Mouse (Mus musculus) midbrain, embryonic 12.5 days (tissue): Measurements from ENCODE around the gene Git2. TPM values are rescaled to one million over a fixed set of nuclear protein-coding genes. Genes with fewer than 3 reads are reported as not detected.

Experiments used
- ATAC-seq: fragments of 200-750 bp; cut with Nextera tagmentation; 2 replicates; pipeline ENCODE4 v1.8.0; 2017; ENCODE audit warnings: low read depth, moderate TSS enrichment, moderate library complexity; ENCODE audit not compliant: low FRiP score
- H3K27ac ChIP-seq: fragments of 300-500 bp; sonication (generic); replicated peaks from 2 replicates; pipeline ENCODE4 v1.5.1; 2016; ENCODE audit warnings: mild to moderate bottlenecking
- H3K27me3 ChIP-seq: fragments of 300-500 bp; sonication (generic); 2 replicates; pipeline ENCODE4 v1.6.1; 2016; ENCODE audit warnings: mild to moderate bottlenecking
- H3K36me3 ChIP-seq: fragments of 300-500 bp; sonication (generic); 2 replicates; pipeline ENCODE4 v1.6.1; 2016
- H3K4me1 ChIP-seq: fragments of 300-500 bp; sonication (generic); 2 replicates; pipeline ENCODE4 v1.6.1; 2016
- H3K4me2 ChIP-seq: fragments of 300-500 bp; sonication (generic); replicated peaks from 2 replicates; pipeline ENCODE4 v1.6.1; 2016; ENCODE audit warnings: mild to moderate bottlenecking, moderate library complexity
- H3K4me3 ChIP-seq: fragments of 300-500 bp; sonication (generic); 2 replicates; pipeline ENCODE4 v1.5.1; 2016; ENCODE audit warnings: mild to moderate bottlenecking
- H3K9ac ChIP-seq: fragments of 300-500 bp; sonication (generic); replicated peaks from 2 replicates; pipeline ENCODE4 v1.6.1; 2016; ENCODE audit warnings: mild to moderate bottlenecking, moderate library complexity
- H3K9me3 ChIP-seq: fragments of 300-500 bp; sonication (generic); 2 replicates; pipeline ENCODE4 v1.6.1; 2016; ENCODE audit warnings: mild to moderate bottlenecking
- WGBS: fragments of 180-500 bp; shearing (Covaris S2); methylation state at CpG from one replicate; pipeline ENCODE4 v1.1.7; 2016; 5-methylcytosine and 5-hydroxymethylcytosine counted together
- polyA plus RNA-seq: library from polyadenylated mRNA; unstranded; fragments of >200 nt; fragmentation: Nextera tagmentation; extraction: Ambion mirVana; gene quantifications from 2 replicates; pipeline ENCODE4 v1.2.1, GENCODE M21; 2016

Git2 gene
- polyA plus RNA-seq, 1 experiment from 2014 or later = 48.4 TPM

- Histone ChIP-seq H3K4me2 (peak overlapping the region; percentile 85), H3K4me3 (peak overlapping the region; percentile 88), H3K27ac (peak overlapping the region; percentile 91), H3K27me3 (no peaks in the 10 kb centered on the region), H3K4me1 (peaks cover 37% of the 10 kb centered on the region), H3K9me3 (no peaks in the 10 kb centered on the region), H3K9ac (peak overlapping the region; percentile 99), H3K36me3 (no peaks in the 10 kb centered on the region)
- ATAC-seq = 0 out of 2 replicates have a peak, but pooled peaks have one; percentile 7
- 4% methylated on average over 11 of the region's 11 CpGs for WGBS
These were observed 1.5 kb downstream of the Git2 start for GRCm38 (mm10) chr5:114773780-114774179.

- peak; percentile 75 for ATAC-seq
- Histone ChIP-seq H3K4me2 (peak overlapping the region; percentile 85), H3K36me3 (no peaks in the 10 kb centered on the region), H3K9ac (peak overlapping the region; percentile 99), H3K9me3 (no peaks in the 10 kb centered on the region), H3K27me3 (no peaks in the 10 kb centered on the region), H3K4me3 (peak overlapping the region; percentile 88), H3K27ac (peak overlapping the region; percentile 91), H3K4me1 (peaks cover 37% of the 10 kb centered on the region)
- WGBS = under 1% methylated on average over 40 of the region's 52 CpGs
These were observed 2.1 kb downstream of the Git2 start for GRCm38 (mm10) chr5:114773211-114773710.

DNA sequence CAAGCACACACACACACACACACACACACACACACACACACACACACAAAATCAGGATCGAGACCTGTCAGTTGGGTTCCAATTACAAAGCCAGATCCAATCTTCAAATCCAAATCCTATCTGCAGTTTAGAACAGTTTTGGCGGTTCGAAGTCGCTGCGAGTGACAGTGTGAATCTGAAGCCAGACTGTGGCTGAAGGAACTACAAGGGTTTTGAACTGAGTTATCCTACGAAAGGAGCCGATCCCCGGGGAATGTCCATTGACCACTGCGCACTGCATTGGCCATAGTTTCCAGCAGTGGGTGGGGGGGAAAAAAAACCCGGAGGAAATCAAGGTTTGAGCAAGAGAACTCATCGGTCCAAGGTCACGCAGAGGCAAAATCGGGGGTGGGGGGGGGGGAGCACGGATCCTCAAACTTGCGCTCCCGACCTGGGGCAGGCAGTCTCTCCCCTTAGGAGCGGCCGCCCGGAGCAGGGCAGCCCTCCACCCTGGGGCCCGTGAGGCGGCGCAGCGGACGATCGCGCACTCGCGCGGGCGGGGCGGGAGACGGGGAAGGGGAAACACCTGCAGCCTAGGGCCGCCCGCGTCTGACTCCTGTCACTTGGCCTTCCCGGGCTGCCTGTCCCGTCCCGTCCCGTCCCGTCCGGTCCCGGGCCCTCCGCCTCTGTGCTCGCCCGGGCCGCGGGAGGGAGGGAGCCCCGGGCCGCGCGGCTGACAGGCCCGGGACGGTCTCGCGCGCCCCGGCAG is 2.7 kb downstream of the Git2 start:
- 2% methylated on average over 36 of the region's 57 CpGs for WGBS
- H3K27ac ChIP-seq = peak overlapping the region; percentile 73
- ATAC-seq = peak; percentile 66
- peaks cover 37% of the 10 kb centered on the region for H3K4me1 ChIP-seq
- peak overlapping the region; percentile 85 for H3K4me2 ChIP-seq
- peak overlapping the region; percentile 88 for H3K4me3 ChIP-seq
- H3K9me3 ChIP-seq = no peaks in the 10 kb centered on the region
- peak overlapping the region; percentile 99 for H3K9ac ChIP-seq
- H3K36me3 ChIP-seq = no peaks in the 10 kb centered on the region
- no peaks in the 10 kb centered on the region for H3K27me3 ChIP-seq

- peak overlapping the region; percentile 88; the same call in 1 of the 2 replicates for H3K4me3 ChIP-seq
- H3K9ac ChIP-seq = no peak overlapping the region
- peaks cover 35% of the 10 kb centered on the region for H3K4me1 ChIP-seq
- H3K4me2 ChIP-seq = peak overlapping the region; percentile 85
- ATAC-seq = no peak
- H3K27me3 ChIP-seq = no peaks in the 10 kb centered on the region
- no peaks in the 10 kb centered on the region for H3K36me3 ChIP-seq
- WGBS = 84% methylated on average over 8 of the region's 8 CpGs
- H3K9me3 ChIP-seq = no peaks in the 10 kb centered on the region
- no peak overlapping the region for H3K27ac ChIP-seq
These were observed 3.5 kb downstream of the Git2 start for GRCm38 (mm10) chr5:114771796-114772195.

DNA sequence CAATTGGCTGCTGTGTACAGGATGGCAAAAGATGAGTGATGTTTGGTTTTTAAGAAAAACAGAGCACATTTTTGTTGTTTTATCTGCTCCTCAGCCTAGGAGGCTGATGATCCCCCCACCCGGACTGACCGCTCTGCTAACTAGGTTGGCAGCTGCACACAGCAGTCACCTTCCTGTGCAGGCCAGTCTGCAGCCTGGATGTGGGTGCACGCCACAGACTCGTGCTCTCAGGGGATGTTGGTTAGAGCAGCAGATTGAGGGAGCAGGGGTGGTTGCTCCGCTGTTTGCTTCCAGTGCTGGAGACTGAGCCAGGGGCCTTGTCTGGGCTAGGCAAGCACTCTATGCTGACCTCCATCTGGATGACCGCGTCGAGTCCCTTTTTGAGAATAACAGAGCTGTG is 5.5 kb downstream of the Git2 start:
- Histone ChIP-seq H3K27me3 (no peaks in the 10 kb centered on the region), H3K9ac (no peak overlapping the region), H3K27ac (no peak overlapping the region), H3K9me3 (no peaks in the 10 kb centered on the region), H3K4me1 (peaks cover 21% of the 10 kb centered on the region), H3K4me3 (no peak overlapping the region), H3K4me2 (no peak overlapping the region), H3K36me3 (peaks cover 10% of the 10 kb centered on the region)
- 92% methylated on average over 8 of the region's 8 CpGs for WGBS
- no peak for ATAC-seq

DNA sequence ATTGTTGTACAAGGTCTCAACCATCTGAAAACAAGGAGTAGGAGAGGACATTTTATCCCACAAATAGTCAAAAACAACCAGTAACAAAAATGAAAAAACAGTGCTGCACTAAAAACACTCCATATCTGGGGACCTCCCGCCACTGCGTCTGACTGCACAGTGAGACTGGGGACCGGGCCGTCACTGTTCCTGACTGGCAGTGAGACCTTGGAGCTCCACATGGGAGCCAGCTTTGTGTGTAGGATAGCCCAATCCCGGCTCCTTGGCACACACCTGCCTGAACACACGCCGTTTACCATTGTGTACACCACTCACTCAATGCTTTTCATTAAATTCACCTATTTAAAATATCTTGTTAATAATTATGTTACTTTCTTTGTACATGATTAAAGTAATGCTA is 8.1 kb downstream of the Git2 start:
- Histone ChIP-seq H3K9ac (no peak overlapping the region), H3K4me3 (no peak overlapping the region), H3K27ac (no peak overlapping the region), H3K36me3 (peaks cover 36% of the 10 kb centered on the region), H3K4me2 (no peak overlapping the region), H3K9me3 (no peaks in the 10 kb centered on the region), H3K4me1 (peaks cover 17% of the 10 kb centered on the region), H3K27me3 (no peaks in the 10 kb centered on the region)
- WGBS = 92% methylated on average over 7 of the region's 7 CpGs
- no peak for ATAC-seq

DNA sequence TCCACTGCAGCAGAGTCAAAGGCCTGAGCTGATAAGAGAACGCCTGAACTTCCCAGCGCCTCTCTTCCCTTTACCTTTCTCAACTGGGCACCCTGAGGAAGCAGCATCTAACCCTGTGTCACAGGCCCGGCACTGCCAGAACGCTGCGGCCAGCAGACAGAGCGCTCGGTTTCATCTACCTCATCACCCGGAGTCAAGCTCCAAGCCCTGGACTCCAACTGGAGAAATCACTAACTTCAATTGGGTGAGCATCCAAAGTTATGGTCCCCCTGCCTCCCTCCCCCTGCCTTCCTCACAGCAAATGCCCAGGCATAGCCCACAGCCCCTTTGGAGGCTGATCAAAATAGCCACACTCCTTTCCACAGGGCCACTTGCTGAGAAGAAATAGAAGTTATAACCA is 8.6 kb downstream of the Git2 start:
- H3K9me3 ChIP-seq = no peaks in the 10 kb centered on the region
- H3K27me3 ChIP-seq = no peaks in the 10 kb centered on the region
- H3K27ac ChIP-seq = no peak overlapping the region
- ATAC-seq = no peak
- H3K4me3 ChIP-seq = no peak overlapping the region
- no peak overlapping the region for H3K4me2 ChIP-seq
- H3K4me1 ChIP-seq = peaks cover 12% of the 10 kb centered on the region
- 0 out of 2 replicates have a peak overlapping the region, but pooled peaks have one; percentile 11 for H3K9ac ChIP-seq
- peaks cover 41% of the 10 kb centered on the region for H3K36me3 ChIP-seq
- WGBS = 93% methylated on average over 8 of the region's 8 CpGs

DNA sequence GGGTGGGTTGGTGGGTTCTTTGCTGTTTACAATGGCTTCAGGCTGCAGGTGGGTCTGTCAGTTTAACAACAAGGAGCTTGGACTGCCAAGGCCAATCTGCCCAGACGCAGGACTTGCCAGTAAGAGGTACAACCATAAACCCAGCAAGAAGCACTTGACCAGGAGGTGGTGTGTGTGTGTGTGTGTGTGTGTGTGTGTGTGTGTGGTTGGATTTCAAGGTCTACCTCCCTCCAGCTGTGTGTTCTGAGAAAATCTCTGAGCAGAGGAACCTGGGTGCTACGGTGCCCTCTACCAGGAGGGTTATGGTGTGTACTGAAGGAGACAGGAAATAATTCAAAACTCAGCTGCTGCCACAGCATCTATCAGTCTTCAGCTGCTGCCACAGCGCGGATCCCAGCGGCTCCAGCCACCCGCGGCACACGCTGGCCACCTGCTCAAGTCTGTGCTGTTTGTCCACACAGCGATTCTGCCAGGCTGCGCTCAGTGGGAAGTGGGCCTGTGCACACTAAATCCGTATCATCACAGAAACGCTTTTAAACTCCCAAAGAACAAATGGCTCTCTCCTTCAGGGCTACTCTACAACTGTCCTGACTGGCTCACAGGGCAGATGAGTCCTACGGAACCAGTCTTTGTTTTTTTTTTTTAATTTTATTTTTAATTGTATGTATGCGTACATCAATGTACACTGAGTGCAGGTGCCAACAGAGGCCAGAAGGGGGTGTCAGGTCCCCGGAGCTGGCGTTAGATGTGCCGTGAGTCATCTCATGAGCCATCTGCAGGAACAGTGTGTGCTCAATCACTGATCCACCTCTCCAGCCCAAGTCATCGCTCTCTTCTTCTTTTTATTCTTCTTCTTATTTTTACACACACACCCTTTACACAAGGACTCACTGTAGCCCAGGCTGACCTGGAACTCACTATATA is 10.2 kb downstream of the Git2 start:
- Histone ChIP-seq H3K4me2 (no peak overlapping the region), H3K4me3 (no peak overlapping the region), H3K27me3 (no peaks in the 10 kb centered on the region), H3K9ac (no peak overlapping the region), H3K9me3 (no peaks in the 10 kb centered on the region), H3K27ac (peak overlapping the region; percentile 1; the same call in 1 of the 2 replicates), H3K4me1 (peaks cover 3% of the 10 kb centered on the region; the same call in 1 of the 2 replicates), H3K36me3 (peaks cover 54% of the 10 kb centered on the region)
- no peak for ATAC-seq
- 90% methylated on average over 18 of the region's 18 CpGs for WGBS

- no peaks in the 10 kb centered on the region for H3K9me3 ChIP-seq
- peaks cover 67% of the 10 kb centered on the region for H3K36me3 ChIP-seq
- H3K9ac ChIP-seq = no peak overlapping the region
- no peaks in the 10 kb centered on the region for H3K27me3 ChIP-seq
- H3K4me3 ChIP-seq = no peak overlapping the region
- WGBS = 93% methylated on average over 8 of the region's 8 CpGs
- H3K4me2 ChIP-seq = no peak overlapping the region
- H3K4me1 ChIP-seq = no peaks in the 10 kb centered on the region
- 0 out of 2 replicates have a peak overlapping the region, but pooled peaks have one; percentile 20 for H3K27ac ChIP-seq
- no peak for ATAC-seq
These were observed 13.3 kb downstream of the Git2 start for GRCm38 (mm10) chr5:114761980-114762379.

GRCm38 (mm10) chr5:114759536-114760090 is 15.7 kb downstream of the Git2 start:
- ATAC-seq = no peak
- Histone ChIP-seq H3K36me3 (peaks cover 70% of the 10 kb centered on the region), H3K27me3 (no peaks in the 10 kb centered on the region), H3K27ac (no peak overlapping the region), H3K4me1 (no peaks in the 10 kb centered on the region), H3K4me2 (no peak overlapping the region), H3K4me3 (no peak overlapping the region), H3K9me3 (no peaks in the 10 kb centered on the region), H3K9ac (no peak overlapping the region)
- WGBS = 93% methylated on average over 5 of the region's 5 CpGs

GRCm38 (mm10) chr5:114753384-114753783 is 21.9 kb downstream of the Git2 start:
- no peak overlapping the region for H3K4me3 ChIP-seq
- H3K27ac ChIP-seq = no peak overlapping the region
- WGBS = 87% methylated on average over 12 of the region's 12 CpGs
- H3K36me3 ChIP-seq = peaks cover 75% of the 10 kb centered on the region
- H3K27me3 ChIP-seq = no peaks in the 10 kb centered on the region
- ATAC-seq = no peak
- no peaks in the 10 kb centered on the region for H3K9me3 ChIP-seq
- no peak overlapping the region for H3K9ac ChIP-seq
- H3K4me1 ChIP-seq = no peaks in the 10 kb centered on the region
- no peak overlapping the region for H3K4me2 ChIP-seq
